Mouse (Mus musculus): ENCODE data around the gene Eef2k. TPM values are rescaled to one million over a fixed set of nuclear protein-coding genes. Genes with fewer than 3 reads are reported as not detected.

Eef2k gene
- polyA plus RNA-seq, 1 experiment from 2014 or later: 75.4 TPM

DNA sequence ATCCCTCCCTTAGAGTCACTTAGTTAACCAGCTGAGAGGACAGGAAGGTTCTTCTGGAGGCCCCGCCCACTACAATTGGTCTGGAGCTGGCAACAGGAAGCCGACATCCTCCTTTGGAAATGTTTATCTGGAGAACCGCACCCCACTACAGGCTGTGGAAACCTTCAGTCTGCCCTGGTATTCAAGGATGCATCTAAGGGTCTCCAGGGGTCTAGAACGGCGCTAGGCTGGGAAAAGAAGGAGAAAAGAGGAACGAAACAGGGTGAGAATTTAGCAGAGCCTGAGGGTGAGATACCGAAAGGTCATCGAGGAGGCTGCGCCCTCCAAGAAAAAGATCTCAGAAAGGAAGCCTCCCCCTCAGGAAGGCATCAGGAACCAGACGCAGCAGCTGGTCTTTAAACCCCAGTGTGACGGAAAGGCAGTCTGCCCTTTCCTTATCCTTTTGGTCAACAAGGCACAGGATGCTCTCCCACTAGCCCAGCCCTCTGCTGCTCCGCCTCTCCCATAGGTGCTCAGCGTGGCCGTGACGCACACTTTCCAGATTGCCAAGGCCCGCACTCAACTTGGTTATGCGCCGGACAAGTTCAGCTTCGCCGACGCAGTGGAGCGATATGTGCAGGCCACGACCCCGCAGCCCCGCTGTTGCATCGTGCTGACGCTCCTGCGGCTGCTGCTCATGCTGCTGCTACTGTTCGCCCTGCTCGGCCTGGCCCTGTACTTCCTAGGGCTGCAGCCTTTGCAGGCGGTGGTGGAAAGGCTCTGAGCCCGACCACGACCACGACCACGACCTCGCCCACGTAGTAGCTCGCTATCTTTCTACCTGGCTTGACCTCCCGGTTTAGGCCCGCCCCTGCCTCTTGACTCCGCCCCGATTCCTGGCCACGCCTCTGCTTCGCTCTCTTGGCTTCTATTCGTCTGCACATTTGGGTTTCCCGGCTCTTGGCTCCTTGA lies 11.9 kb upstream of the Eef2k start:
- H3K4me2 ChIP-seq (replicated peaks): peak overlapping the region; percentile 95
- WGBS: 1% methylated on average over 46 of the region's 46 CpGs
- peak; percentile 40; the same call in 1 of the 2 replicates for ATAC-seq (ENCODE audit: insufficient number of reproducible peaks, low FRiP score, low TSS enrichment, low read depth)
- peak overlapping the region; percentile 69 for H3K27ac ChIP-seq (replicated peaks)
- no peaks in the 10 kb centered on the region for H3K9me3 ChIP-seq (replicated peaks)
- peaks cover 21% of the 10 kb centered on the region; the same call in 1 of the 2 replicates for H3K4me1 ChIP-seq
- H3K4me3 ChIP-seq (replicated peaks): peak overlapping the region; percentile 60
- no peaks in the 10 kb centered on the region for H3K36me3 ChIP-seq
- peak overlapping the region; percentile 37 for H3K9ac ChIP-seq
- H3K27me3 ChIP-seq: peaks cover 7% of the 10 kb centered on the region; the same call in 1 of the 2 replicates

GRCm38 (mm10) chr7:120834426-120834825 lies 8.2 kb upstream of the Eef2k start:
- no peak for ATAC-seq (ENCODE audit: insufficient number of reproducible peaks, low FRiP score, low TSS enrichment, low read depth)
- Histone ChIP-seq H3K9ac (0 out of 2 replicates have a peak overlapping the region, but pooled peaks have one; percentile 2), H3K27me3 (peaks cover 7% of the 10 kb centered on the region; the same call in 1 of the 2 replicates), H3K4me3 (replicated peaks) (peak overlapping the region; percentile 70), H3K4me1 (peaks cover 31% of the 10 kb centered on the region), H3K9me3 (replicated peaks) (no peaks in the 10 kb centered on the region), H3K36me3 (no peaks in the 10 kb centered on the region), H3K27ac (replicated peaks) (peak overlapping the region; percentile 76; the same call in 1 of the 2 replicates), H3K4me2 (replicated peaks) (peak overlapping the region; percentile 57)
- whole genome bisulfite sequencing: 39% methylated on average over 6 of the region's 6 CpGs

GRCm38 (mm10) chr7:120834863-120835372 lies 7.7 kb upstream of the Eef2k start:
- Histone ChIP-seq H3K27ac (replicated peaks) (peak overlapping the region; percentile 76), H3K27me3 (peaks cover 5% of the 10 kb centered on the region; the same call in 1 of the 2 replicates), H3K9me3 (replicated peaks) (no peaks in the 10 kb centered on the region), H3K4me2 (replicated peaks) (peak overlapping the region; percentile 57), H3K9ac (0 out of 2 replicates have a peak overlapping the region, but pooled peaks have one; percentile 10), H3K4me3 (replicated peaks) (peak overlapping the region; percentile 70), H3K36me3 (no peaks in the 10 kb centered on the region), H3K4me1 (peaks cover 30% of the 10 kb centered on the region)
- WGBS: 4% methylated on average over 14 of the region's 14 CpGs
- peak; percentile 84 for ATAC-seq (ENCODE audit: insufficient number of reproducible peaks, low FRiP score, low TSS enrichment, low read depth)

DNA sequence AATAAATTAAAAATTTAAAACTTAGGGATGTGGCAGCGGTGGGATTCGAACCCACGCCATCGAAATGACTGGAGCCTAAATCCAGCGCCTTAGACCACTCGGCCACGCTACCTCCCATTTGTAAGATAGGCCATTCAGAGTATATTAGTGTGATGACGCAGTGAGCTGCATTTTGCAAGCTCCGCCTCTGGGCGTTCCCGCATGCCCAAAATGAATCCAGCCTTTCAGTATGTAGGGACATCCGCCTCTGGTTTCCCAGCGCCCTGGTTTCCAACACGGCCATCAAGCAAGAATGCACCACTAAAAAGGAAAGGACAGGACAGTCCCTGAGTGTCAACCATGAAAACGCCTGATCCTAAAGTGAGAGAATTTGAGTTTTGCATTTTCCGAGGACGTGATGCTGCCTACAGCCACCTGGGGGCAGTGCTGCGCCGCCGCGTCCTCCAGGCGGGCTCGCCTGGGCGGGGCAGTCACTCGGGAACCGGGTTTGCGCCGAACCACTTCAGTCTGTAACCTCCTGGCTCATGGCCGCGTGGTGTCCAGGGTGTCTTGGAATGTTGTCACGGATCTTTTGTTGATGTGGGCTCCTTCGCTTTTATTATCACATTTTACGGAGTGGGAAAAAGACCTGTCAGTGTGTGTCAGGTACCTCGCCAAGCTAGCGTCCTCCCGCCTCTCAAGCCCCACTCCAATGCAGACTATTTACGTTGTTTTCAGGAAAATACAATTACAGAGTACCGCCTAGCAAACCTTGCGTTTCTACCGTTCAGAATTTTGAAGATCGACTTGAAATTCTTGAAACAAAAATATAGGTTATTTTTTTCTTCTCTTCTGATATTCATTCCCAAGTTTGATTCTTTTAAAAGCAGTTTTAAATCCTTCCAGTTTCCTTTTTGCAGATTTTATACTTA lies 6.9 kb upstream of the Eef2k start:
- H3K27ac ChIP-seq (replicated peaks): peak overlapping the region; percentile 84
- no peaks in the 10 kb centered on the region for H3K36me3 ChIP-seq
- peaks cover 22% of the 10 kb centered on the region for H3K4me1 ChIP-seq
- no peaks in the 10 kb centered on the region; the same call in 1 of the 2 replicates for H3K27me3 ChIP-seq
- peak; percentile 90 for ATAC-seq (ENCODE audit: insufficient number of reproducible peaks, low FRiP score, low TSS enrichment, low read depth)
- no peaks in the 10 kb centered on the region for H3K9me3 ChIP-seq (replicated peaks)
- H3K4me3 ChIP-seq (replicated peaks): peak overlapping the region; percentile 70
- peak overlapping the region; percentile 44 for H3K9ac ChIP-seq
- WGBS: under 1% methylated on average over 41 of the region's 41 CpGs
- H3K4me2 ChIP-seq (replicated peaks): peak overlapping the region; percentile 57

DNA sequence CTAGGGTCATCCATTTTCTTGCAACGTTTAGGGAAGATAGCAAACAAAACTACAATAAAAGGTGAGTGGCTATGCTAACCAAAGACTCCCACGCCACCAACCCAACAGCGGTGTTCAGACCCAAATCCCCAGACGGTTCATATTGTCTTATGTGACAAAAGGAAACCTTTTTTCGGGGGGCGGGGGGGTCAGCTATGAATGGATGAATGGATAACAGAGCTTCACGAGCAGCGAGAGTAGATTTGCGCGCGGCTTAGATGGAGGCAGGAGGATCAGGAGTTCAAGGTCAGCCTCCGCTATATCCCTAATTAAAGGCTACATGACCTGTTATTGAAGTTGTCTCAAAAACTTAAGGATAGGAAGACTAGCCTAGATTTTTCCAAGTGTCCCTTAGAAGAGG lies 6.3 kb upstream of the Eef2k start:
- peaks cover 18% of the 10 kb centered on the region for H3K4me1 ChIP-seq
- H3K27ac ChIP-seq (replicated peaks): 0 out of 2 replicates have a peak overlapping the region, but pooled peaks have one; percentile 44
- H3K4me2 ChIP-seq (replicated peaks): peak overlapping the region; percentile 57
- H3K36me3 ChIP-seq: no peaks in the 10 kb centered on the region
- H3K4me3 ChIP-seq (replicated peaks): peak overlapping the region; percentile 70
- no peak for ATAC-seq (ENCODE audit: insufficient number of reproducible peaks, low FRiP score, low TSS enrichment, low read depth)
- 4% methylated on average over 12 of the region's 12 CpGs for WGBS
- H3K9ac ChIP-seq: no peak overlapping the region
- H3K27me3 ChIP-seq: no peaks in the 10 kb centered on the region; the same call in 1 of the 2 replicates
- H3K9me3 ChIP-seq (replicated peaks): no peaks in the 10 kb centered on the region

DNA sequence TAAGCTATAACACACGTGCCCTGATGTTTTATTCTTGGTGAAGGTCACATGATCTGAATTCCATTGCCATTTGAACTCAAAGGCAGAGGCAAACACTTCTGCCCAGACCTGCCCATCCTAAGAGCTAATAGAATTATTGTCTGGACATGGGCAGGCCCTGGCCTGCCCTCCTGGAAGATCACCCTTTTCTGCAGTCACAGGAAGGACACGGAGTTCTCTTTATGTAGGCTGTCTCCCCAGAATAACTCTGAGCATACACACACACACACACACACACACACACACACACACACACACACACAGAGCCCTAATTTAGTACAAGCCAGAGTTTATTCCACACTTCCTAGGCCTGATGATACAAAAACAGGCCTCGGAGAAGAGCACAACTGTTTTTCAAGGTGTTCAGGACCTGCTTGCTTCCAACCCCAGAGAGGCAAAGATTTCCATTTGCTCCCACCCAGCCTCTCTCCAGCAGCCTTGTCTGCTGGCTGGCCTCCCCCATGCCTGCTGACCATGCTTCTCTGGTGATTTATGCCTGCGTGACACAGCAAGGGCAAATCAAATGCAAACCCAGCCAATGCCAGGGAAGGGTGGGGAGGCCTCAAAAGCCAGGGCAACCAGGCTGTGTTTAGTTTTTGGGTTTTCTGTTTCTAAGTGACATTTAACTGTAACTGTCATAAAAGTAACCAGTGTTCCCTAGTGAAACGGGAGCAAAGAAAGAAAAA lies 4.0 kb upstream of the Eef2k start:
- no peak for ATAC-seq (ENCODE audit: insufficient number of reproducible peaks, low FRiP score, low TSS enrichment, low read depth)
- H3K4me1 ChIP-seq: peaks cover 21% of the 10 kb centered on the region; the same call in 1 of the 2 replicates
- no peak overlapping the region for H3K4me3 ChIP-seq (replicated peaks)
- WGBS: 57% methylated on average over 5 of the region's 5 CpGs
- H3K27ac ChIP-seq (replicated peaks): no peak overlapping the region
- H3K27me3 ChIP-seq: no peaks in the 10 kb centered on the region
- H3K9ac ChIP-seq: no peak overlapping the region
- no peak overlapping the region for H3K4me2 ChIP-seq (replicated peaks)
- no peaks in the 10 kb centered on the region for H3K9me3 ChIP-seq (replicated peaks)
- no peaks in the 10 kb centered on the region for H3K36me3 ChIP-seq

DNA sequence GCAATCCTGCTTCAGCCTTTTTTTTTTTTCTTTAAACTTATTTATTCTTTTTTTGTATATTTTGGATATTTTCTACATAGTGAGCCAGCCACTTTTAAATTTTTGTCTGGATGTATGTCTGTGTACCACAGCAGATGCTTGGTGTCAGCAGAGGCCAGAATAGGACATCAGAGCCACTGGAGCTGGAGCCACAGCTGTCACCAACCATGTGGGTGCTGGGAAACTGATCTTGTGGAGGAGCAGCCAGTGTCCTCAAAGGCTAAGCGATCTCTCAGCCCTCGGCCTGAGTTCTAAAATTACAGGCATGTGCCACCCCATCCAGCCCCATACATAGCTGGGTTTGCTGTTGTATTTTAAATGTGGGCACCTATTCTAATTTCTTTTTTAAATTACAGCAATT lies 2.8 kb upstream of the Eef2k start:
- Histone ChIP-seq H3K27me3 (no peaks in the 10 kb centered on the region), H3K9ac (no peak overlapping the region), H3K27ac (replicated peaks) (no peak overlapping the region), H3K4me1 (peaks cover 27% of the 10 kb centered on the region), H3K36me3 (no peaks in the 10 kb centered on the region), H3K9me3 (replicated peaks) (no peaks in the 10 kb centered on the region), H3K4me3 (replicated peaks) (no peak overlapping the region), H3K4me2 (replicated peaks) (no peak overlapping the region)
- ATAC-seq (ENCODE audit: insufficient number of reproducible peaks, low FRiP score, low TSS enrichment, low read depth): no peak
- 60% methylated on average over 2 of the region's 2 CpGs for WGBS

GRCm38 (mm10) chr7:120843037-120843621 lies 498 bp downstream of the Eef2k start:
- peak overlapping the region; percentile 75 for H3K4me2 ChIP-seq (replicated peaks)
- under 1% methylated on average over 38 of the region's 40 CpGs for WGBS
- H3K9ac ChIP-seq: peak overlapping the region; percentile 84
- peak overlapping the region; percentile 84 for H3K4me3 ChIP-seq (replicated peaks)
- H3K9me3 ChIP-seq (replicated peaks): no peaks in the 10 kb centered on the region
- peak; percentile 77 for ATAC-seq (ENCODE audit: insufficient number of reproducible peaks, low FRiP score, low TSS enrichment, low read depth)
- no peaks in the 10 kb centered on the region for H3K27me3 ChIP-seq
- H3K27ac ChIP-seq (replicated peaks): peak overlapping the region; percentile 99
- 0 out of 2 replicates have a peak, but pooled peaks cover 10% of the 10 kb centered on the region for H3K36me3 ChIP-seq
- peaks cover 30% of the 10 kb centered on the region for H3K4me1 ChIP-seq

- H3K9ac ChIP-seq: peak overlapping the region; percentile 84
- H3K4me1 ChIP-seq: peaks cover 26% of the 10 kb centered on the region
- H3K9me3 ChIP-seq (replicated peaks): no peaks in the 10 kb centered on the region
- peak overlapping the region; percentile 99 for H3K27ac ChIP-seq (replicated peaks)
- ATAC-seq (ENCODE audit: insufficient number of reproducible peaks, low FRiP score, low TSS enrichment, low read depth): no peak
- 0 out of 2 replicates have a peak, but pooled peaks cover 10% of the 10 kb centered on the region for H3K36me3 ChIP-seq
- WGBS: 2% methylated on average over 16 of the region's 16 CpGs
- peak overlapping the region; percentile 84 for H3K4me3 ChIP-seq (replicated peaks)
- H3K4me2 ChIP-seq (replicated peaks): peak overlapping the region; percentile 75
- no peaks in the 10 kb centered on the region for H3K27me3 ChIP-seq
Observed at GRCm38 (mm10) chr7:120843852-120844435, 1.3 kb downstream of the Eef2k start.
